Mouse (Mus musculus) frontal cortex, postnatal 25 days (tissue): ENCODE measurements around the gene Camta1.

Experiments used
- DNase-seq, 2 experiments: peaks; one replicate each; pipeline ENCODE4 v3.0.0; 2022; ENCODE audit warnings: low spot score in 2 of 2

Gene Camta1

DNA sequence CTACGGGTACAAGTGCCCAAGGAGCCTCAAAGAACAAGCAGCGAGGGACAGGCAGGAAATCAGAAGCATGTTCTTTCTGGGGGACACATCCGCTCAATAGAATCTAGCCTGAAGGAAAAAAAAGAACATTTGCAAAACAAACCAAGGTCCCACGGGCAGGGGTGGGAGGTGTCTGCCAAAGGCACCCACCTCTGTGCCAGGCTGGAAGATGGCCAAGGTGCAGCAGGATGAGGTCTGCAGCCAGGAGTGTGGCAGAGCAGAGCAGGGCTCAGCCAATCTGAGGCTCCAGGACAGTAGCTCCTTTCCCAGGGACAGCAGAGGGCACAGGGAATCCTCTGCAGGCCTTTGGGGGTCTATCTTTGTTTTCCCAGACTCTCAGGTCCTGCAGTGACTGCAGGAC, 706.1 kb downstream of the Camta1 start:
- no peak for DNase-seq

DNA sequence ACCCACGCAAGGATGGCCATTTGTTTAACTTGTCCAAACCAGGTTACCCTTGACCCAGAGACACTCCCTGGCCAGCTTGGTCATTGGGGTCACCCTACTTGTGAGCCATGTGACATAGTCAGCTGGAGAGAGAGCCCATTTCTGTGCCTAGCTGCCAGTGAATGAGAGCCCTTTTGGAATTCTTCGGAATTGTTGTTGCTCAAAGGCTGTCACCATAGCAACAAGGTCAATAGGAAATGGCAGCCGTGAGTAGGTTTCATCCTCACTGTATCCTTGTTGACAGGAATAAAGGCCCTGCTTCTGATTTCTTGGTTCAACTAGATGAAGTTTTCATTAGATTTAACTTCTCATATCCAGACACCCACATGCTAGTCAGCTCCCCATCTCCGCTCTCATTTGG, 707.4 kb downstream of the Camta1 start:
- DNase-seq, result no peak

DNA sequence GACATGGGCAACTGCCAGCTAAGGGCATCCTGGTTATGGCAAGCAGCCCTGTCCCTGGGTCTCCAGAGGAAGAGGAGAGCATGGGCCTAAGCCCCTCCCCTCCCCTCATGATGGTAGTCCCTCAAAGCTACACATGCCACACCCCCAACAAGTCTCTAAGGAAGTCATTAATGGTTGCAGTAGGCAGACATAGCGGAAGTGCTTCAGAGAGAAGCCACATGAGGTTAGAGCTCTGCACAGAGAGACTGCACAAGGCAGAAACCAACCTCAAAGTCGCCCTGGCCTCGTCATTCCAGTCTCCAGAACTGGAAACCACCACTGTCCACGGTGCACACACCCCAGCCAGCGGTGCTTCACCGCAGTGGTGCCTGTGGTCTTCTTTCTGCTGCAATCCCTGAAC, 709.7 kb downstream of the Camta1 start:
- no peak for DNase-seq

DNA sequence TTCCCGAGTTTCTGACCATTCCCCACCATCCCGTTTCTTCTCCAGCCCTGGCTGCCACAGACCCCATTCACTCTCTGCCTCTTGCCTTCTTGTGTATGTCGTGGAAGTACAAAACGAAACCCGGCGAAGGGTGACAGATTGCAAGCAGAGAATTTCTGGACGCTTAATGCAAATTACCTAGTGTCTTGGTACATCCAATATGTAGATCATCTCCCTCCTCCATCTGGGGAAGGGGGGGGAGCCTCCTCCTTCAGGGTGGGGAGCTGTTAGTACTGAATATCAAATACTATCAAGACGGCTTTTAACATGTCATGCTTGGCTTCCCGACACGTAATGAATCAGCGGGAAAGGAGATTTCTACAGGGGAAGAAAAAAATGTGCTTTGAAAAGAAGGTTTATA, 710.8 kb downstream of the Camta1 start:
- DNase-seq, result no peak

DNA sequence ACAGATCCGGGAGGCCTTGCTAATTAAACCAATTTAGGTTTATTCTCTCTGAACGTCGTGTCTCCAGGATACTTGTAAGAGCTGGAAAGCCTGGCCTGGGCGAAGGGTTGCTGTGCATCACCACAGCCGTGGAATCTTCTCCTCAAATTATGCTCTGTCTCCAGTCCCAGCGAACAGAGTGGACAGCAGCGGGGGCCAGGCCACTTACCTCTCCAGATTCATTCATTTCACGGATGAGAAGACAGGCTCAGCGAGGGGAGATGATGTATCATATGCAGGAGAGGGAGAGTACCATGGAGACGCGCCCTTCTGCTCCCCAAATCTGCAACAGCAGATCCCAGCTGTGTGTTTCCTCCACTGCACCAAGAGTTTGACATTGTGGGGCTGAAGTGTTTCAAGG, 711.6 kb downstream of the Camta1 start:
- DNase-seq, result no peak

DNA sequence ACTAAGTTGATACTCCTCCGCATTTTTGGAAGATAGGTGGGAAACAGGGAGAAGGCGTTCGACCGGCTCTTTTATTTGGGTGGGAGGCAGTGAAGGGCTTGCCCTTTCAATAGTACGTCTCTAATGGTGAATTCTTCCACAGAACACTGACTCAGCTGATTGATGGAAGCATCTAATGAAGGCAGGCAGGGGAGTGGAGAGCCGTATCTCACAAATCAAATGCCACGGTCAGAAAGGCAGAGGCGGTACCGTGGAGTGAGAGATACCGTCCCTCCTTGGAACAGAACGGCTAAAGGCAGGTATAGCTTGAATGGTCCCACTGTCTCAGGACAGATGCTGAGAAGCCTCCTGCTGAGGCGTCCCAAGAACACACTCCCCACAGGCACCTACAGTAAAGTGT, 714.1 kb downstream of the Camta1 start:
- DNase-seq, result no peak

DNA sequence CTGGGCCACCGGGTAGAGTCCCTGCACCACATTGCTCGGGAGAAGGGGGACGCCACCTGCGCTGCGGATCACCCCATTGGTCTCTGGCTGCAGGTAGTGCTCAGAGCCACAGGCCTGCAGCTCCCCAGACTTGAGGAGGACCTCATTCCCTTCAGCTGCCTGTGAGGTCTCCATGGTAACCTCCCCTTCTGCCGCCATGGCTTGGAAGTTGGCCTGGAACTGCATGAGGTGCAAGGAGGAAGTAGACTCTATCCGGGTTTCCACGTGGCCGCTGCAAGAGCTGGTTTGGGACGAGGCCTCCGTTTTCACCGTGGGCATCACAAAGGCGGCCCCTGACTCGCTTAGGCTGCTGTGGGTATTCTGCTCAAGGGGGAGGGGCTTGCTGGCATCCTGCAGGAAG, 717.6 kb downstream of the Camta1 start:
- DNase-seq, result no peak

DNA sequence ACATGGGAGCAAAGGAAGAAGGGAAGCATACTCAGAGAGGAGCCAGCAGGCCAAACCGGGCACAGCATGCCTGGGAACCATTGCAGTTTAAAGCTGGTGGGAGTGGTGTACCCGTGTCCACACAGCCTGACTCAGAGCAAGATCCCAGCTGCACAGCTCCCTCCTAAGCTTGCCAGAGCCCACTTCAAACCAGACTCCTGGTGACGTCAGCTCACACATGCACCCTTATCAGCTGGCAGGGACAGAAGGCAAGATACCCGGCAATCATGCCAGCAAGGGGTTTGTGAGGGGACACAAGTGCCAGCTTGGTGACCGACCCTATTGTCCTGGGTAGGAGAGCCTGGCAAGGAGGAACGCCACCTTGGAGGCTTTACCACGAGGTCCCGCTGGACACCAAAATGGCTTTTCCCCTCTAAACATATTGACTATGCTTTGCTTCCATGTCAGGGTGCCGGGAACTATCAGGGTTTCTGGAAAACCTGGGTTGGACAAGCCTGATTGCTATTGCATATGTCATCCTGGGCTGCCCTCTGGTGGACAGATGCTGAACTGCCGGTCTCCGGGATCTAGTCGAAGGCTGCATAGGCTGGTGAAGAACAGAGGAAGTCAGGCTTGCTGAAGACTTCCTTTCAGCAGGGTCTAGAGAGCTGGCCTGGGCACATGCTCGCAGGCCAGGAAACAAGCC, 720.3 kb downstream of the Camta1 start:
- peak; percentile 100 for DNase-seq

DNA sequence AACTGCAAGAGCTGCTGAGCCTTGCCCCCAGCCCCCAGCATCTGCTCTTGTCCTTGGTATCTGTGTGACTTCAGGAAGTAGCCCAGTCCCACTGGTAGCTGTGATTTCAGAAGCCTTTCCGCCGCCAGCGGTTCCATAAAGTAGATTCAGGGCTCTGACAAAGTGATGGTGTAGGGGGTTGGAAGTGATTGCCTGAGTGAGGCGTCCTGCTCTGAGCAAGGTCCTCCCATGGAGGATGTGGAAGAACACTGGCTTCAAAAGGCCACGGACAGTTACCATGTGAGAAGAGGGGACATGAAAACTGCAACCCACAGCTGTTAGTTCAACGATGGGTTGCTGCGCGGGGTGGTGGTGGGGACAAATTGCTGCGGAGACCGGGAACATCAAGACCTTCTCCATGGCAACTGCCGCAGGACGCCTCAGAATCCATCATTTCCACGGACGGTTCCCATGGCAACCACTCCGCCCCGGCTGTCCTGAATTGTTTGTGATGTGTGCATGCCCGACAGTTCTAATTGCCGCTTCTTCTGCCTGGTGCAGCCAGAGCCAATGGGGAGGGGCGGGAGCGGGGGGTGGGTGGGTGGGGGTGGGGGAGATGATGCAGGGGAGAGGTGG, 721.2 kb downstream of the Camta1 start:
- DNase-seq, result peak; percentile 75 to 84

DNA sequence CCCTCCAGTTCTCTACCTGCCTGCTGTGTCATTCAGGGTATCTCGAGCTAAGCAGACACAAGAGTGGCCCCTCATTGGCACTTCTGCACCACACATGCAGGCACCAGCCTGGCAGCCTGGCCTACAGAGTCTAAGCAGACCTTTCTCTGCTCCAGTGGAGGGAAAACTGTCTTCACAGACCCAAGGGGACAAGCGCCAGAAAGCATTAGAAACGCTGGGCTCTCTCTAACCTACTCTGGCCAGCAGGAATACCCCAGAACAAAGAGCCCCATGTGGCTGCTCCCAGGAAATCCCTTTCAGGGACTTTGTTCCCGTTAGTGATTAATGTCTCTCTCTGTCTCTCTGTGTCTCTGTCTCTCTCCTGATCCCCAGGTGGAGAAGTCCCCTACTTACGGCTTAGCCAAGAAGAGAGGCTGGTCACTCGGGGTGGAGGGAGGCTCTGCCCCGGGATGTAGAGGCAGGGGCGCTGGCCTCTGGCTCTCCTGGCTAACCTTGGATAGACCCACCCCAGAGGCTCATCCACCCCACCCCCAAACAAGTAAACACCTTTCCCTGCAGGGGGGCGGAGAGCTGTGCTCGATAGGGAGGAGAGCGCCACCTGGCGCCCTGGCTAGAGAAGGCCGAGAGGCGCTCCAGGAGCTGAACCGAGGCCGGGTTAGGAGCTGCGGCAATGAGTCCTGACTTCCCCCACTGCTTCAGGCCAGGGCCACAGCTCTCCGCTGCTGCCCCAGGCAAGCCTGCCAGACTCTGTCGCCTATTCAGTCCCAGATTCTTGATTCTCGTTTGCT, 722.4 kb downstream of the Camta1 start:
- peak; percentile 71 to 78 for DNase-seq

DNA sequence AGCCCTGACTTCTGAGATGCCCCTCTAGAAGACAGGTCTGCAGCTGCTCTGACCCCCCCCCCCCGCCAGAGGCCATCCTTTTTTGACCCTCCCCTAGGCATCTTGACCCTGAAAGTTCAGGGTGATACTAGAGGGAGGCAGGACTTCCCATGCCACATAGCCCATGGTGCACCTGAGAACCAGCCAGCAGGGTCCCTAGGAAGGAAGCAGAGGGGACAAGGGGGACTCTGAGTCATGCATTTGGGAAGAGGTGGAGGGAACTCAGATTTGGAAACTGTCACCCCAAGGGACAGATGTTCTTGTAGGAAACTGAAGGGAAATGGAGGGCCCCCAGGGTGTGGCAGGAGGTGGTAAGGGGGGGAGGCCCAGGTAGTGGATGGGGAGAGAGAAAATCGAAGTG, 723.1 kb downstream of the Camta1 start:
- no peak for DNase-seq

DNA sequence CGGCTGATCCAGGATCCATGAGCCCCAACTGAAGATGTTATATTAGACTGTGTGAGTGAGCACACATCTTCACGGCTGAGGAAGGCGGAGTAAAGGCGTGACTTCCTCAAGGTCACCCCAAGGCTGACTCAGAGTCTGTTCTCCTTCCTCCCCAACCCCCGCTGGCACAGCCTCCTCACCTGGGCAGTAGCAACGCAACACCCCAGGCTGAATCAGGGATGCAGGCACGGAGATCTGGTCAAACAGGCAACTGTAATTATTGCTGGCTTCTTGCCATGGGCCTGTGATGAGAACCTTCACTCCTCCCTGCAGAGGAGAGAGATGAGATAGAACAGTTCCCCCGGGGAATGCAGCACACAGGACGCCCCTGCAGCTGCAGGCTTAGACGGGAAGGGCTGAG, 723.5 kb downstream of the Camta1 start:
- DNase-seq, result no peak

DNA sequence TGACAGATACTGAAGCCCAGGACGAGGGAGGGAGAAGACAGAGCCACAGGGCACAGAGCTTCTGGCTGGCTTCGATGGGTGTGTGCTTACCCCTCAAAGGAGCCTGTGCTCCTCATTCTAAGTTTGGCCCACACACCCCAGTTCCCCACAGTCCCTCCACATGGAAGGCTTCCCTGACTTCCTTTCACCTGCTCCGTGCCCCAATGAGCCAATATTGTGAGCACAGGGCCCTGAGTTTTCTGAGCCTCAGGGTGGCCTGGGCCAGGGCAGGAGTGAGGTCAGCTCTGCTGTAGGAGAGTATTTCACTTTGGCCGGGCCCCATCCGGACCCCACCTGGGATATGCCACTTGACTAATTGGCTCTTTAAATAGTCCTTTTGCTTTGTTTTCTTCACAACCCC, 724.0 kb downstream of the Camta1 start:
- DNase-seq, result no peak

DNA sequence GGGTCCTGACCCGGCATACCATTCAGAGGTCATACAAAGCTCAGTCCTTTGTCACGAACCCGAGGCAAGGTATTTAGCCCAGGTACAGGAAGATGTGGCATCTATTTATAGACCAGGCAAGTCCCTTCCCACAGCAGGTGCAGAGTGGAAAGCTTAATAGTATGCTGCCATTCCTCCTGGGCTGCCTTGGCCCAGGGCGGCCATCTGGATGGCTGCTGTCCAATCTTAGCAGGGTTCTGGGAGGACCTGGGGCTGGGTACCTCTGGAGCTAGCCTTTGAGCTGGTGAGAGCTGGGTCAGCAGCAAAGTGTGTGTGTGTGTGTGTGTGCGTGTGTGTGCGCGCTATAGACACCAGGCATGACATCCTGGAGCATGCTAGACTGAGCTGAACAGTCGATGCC, 726.2 kb downstream of the Camta1 start:
- no peak for DNase-seq

DNA sequence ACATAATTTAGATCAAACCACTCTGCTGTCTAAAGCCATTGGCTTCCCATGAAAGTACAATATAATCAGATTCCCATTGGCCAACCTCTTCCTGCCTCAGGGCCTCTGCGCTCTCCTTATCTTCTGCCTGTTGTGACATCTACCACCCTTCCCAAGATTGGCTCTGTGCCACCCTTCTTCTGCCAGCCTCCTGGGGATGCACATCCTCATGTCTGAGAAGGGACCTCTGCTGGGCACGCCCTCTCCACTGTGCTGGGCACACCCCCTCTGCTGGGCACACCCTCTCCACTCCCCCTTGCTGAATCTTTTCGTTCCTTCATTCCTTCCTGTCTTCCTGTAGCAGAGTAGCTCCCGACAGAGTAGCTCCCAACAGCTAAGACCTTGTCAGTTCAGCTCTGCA, 727.9 kb downstream of the Camta1 start:
- no peak for DNase-seq

DNA sequence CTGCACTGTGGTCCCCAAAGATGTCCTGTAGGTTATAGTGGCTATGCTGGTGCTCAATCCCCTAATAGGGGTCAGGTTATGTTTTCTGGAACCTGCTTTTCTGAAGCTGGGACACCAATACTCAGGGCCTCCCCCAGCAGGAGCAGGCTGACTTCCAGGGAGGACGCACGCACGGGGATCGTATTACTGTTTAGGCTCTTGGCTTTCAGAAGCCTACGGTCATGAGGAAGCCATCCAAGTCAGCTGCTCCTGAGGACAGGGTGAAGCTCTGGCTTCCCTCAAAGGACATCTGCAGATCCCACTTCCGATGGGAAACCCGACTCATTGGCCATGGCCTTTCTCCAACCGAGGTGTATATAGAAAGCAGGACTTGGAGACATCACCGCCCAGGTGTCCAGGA, 729.2 kb downstream of the Camta1 start:
- DNase-seq, result no peak

DNA sequence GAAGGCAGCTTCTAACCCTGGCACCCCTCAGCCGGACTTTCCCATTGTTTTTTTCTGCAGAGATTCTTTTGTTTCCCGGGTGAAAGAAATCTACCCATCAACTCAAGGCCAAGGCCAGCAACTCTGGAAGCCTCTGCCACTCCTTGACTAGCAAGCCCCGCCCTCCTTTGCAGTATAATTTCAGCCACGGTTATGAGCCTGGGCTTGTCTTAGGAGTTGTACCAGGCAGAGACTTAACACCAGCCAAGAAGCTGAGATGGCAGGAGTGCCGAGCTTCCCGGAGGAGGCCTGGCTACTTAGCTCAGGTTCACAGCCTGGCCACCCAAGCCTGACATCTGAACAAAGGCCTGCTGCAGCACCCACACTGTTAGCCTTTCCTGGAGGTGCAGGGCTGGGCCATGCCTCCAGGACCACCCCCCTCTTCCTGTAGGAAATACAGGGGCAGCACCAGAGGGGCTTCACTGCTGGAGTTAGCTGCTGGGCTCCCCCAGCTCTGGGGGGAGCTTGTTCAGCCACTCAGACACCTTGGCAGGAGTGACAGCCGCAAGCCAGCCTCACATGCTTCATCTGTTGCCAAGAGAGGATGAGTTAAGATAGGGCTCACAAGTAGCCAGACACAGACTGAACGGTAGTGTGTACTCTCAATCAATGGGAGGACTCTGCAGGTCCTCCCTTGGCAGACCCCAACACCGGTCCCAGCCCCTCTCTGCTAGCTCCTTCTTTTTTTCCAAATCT, 730.8 kb downstream of the Camta1 start:
- no peak for DNase-seq

DNA sequence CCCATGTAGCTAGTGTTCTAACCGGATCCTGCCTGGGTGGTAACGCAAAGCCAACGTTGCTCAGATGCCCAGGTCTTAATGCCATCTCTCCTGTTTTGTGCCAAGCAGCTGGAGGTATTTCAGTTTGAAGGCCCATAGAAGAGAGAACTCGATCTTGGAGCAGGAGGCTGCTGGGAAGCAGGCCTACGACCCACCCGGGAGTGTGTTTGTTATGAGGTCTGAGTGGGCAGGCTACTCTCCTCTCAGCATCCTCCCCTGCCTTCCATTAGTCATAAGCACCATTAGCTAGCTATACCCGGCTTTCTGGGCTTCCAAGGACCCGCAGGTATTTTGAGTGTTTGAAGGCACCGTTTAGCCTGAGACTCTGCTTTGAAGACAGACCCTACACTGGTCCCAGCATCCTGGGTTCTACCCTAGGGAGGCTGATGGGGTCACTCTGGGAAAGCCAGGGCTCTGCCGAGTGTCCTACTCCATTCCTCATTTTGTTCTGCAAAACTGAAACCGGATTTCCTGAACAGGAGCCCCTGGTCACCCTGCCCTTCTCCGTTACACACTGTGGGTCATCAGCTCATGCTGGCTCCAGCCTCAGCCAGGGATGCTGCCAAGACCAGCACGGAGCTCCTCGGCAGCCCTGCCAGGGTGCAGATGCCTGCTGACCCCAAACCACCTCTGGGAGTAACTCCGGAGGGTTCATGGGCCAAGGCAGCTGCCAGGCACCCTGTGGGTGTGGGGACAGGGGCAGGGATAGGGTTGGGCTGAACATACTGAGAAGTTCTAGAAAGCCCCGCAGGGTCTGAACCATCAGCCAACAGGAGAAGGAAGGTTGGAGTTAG, 731.7 kb downstream of the Camta1 start:
- DNase-seq, result no peak

DNA sequence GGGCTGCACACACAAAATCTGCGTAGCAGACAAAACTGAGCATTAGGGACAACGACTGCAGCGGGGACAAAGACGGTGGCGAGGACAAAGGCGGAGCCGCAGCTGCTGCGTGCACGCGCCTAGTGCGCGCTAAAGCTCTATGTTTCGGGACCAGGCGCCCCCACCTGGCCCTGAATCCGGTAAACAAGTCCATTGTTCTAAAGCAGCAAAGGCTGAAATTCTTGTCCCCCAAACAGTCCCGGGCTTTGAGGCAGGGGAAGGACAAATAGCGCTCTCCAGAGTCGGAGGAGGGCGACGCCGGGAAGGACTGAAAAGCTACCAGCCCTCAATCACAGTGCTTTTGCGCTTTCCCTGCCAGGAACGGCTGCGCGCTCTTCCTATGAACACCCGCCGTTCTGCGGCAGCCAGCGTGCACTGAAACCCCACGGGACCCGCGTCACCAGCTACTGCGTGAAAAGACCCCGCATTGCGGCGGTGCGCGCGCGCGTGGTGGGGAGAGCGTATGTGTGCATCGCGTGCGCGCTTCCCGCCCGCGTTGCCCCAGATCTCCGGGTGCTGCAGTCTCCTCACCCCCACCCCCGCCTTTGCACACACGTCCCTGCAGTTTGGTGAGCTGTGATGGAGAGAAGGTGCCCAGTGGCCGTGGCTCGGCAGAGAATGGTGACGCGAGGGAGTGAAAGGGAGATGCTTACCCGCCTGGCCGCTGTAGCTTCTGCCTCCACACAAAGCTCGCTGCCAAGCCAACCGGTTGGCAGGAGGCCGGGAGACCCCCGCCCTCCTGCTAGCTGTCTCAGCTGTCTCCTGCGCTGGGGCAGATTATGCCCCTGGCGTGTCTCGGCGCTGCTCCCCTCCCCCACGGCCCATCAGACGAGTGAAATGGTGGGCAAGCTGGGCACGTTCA, 732.8 kb downstream of the Camta1 start:
- peak; percentile 70 to 71 for DNase-seq
